Mouse (Mus musculus): ENCODE data around the gene Emilin2.

Gene Emilin2

DNA sequence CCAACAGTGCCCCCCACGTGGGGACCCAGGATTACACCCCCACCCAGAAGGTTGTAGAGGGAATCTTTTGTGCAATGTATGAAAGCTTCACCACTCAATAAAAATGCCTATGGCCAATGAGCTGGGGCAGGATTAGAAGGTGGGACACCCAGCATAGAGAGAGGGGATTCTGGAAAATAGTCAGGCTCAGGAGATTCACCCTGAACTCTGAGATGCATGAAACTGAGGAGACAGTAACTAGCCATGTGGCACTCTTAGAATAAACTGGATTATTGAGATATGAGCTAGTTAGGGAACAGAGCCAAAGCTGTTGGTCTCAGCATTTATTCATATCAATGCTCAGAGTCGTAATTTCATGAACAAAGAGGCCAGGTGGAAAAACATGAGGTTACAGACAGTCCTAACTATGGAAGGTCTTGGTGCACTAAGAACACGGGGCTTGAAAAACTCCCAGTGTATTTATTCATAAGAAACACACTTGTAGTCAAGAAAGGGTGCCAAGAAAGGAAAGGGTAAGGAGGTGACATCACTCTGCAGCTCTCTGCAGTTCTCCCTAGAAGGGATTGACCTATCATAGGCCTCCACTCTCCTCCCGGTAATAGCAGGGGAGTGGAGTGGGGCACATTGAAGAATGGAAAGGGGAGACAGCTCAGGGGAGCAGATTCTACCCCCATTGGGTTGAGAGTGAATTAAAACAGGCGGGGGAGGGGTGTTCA is 46.3 kb downstream of the Emilin2 start:
- no peak for DNase-seq (ENCODE audit: low spot score)

DNA sequence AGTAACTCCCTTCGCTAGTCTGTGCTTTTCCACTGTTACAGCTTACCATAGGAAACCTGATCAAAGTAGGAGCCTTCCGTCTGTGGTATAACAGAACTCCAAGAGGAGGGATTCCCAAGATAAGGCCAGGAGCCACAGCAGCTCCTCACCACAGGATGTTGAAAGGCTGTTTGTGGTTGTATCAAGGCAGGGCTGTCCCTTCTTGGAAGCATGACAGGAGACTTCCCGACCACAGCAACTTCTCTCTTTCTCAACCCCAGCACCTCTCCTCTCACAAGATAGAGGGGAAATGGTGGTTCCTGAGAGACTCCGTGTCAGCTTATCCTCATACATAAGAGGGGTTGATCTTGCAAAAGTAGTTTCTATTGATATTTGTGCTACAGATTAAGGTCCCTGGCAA is 47.0 kb downstream of the Emilin2 start:
- DNase-seq (ENCODE audit: low spot score) = no peak

DNA sequence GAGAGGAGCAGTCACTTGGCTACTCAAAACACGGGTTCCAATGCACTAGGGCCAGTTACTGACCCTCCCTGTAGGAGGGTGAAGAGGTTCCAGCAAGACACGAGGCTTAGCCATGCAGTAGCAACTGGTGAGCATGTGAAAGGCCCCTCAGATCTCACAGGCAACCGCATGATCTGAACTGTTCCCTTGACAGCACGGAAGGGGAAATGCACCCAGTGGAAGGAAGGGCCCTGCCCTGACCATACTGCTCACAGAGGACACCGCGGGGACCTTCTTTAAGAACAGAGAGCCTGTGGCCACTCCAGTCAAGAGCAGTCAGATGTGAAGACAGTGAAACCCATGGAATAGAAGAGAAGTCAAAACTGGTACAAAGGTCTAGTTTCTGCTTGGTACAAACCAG is 48.6 kb downstream of the Emilin2 start:
- no peak for DNase-seq (ENCODE audit: low spot score)

DNA sequence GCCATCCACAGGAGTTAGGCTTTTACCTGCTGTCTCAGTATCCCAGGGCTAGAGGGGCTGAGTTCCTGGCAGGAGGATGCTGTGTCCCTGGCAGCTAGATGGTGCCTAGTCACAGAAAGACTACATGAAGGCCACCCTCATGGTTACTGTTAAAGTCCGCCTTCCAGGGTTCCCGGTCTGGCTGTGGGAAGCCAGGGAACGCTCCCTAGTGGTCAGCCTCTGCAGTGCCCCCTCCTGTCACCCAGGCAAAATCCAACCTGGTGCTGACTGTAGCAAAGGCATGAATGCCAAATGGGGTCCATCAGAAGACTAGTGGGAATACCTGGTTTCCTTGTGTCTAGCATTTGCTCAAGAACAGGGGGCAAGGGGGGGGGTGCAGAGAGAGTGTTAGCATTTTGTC is 51.1 kb downstream of the Emilin2 start:
- DNase-seq (ENCODE audit: low spot score) = no peak

DNA sequence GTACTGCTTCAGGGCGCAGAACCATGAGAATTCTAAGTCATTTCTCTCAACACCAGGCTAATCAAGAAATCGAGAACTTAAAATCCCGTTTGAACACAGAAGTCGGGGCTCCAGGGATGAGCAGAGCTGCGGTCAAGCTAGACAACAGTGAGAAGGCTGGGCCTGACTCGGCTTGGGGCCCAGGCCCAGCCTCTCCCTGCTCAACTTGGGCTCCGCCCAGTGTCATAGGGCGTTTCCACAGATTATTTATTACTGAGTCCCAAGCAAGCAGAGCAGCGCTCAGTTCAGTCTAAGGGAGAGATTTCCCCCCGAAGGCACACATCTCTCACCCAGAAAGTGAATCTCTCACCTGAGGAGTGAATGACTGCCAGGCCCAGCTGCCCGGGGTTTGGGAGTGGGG is 52.1 kb downstream of the Emilin2 start:
- no peak for DNase-seq (ENCODE audit: low spot score)

DNA sequence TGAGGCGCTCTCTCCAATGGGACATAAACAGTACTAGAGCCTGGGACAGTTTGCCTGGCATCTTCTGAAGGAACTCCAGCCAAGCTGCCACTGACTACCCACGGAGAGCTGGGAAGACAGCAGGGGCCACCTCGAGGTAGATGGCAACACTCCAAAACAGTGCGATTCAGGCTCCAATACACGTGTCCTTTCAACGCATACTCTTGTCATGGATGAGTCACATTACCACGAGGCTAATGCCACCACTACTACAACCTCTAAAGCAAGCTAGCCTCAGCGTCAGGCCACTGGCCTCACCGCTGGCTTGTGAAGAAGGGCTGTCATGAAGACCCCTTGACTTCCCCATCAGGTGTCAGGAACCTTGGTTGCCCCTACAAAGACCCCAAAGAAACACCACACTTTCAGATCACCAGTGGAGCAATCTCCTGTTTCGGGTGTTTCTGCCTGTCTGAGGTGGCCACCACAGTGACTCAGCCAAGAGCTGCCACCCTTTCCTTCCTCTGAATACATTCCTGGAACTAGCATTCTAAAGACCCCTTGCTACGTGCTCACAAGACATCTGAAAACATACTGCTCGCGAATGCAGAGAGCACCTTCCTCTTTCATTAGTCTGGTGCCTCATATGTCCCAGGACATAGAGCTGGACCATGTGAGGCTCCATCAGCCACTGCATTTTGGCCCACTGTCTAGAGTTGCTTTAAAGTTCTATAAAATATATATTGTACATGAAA is 54.8 kb downstream of the Emilin2 start:
- DNase-seq (ENCODE audit: low spot score) = no peak

DNA sequence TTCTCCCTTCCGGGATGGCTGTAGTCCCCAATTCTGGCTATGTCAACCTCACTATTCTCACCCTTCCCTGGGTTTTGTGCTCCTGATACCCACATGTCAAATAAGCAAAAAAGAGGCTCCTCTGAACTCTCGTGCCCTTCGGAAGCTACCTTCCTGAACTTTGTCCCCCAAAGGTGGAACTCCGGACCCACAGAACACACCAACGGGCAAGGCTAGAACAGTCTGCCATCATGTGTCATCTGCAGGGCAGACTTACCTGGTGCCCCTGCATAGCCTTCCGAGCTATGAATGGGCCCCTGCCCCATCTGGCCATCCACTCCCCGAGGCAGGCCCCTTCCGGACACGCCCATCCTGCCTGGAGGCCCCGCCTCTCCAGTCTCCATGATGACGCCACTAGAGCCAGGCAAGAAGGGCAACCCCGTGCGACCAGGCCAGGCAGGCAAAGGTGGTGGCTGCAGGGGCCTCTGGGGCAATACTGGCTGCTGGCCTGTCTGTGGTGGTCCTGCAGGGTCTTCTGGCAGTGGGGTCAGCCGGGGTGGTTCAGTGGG is 55.6 kb downstream of the Emilin2 start:
- DNase-seq (ENCODE audit: low spot score) = no peak

DNA sequence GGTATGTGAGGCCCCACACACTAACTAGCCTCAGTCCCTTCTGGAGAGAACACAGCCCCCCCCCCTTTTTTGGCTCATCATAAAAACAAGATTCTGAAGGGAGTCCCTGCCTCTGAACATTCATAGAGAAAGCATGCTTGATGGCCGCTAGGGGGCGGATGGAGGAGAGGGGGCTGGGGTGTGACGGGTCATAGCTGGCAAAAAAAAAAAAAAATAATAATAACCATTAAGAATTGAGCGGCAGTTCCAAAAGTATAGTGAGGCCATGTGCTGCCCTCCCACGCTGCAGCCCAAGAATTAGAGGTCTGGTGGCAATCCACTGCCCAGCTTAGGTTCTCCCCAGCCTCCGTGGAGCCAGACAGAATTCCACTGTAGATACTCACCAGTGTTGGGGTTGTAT is 57.0 kb downstream of the Emilin2 start:
- no peak for DNase-seq (ENCODE audit: low spot score)

DNA sequence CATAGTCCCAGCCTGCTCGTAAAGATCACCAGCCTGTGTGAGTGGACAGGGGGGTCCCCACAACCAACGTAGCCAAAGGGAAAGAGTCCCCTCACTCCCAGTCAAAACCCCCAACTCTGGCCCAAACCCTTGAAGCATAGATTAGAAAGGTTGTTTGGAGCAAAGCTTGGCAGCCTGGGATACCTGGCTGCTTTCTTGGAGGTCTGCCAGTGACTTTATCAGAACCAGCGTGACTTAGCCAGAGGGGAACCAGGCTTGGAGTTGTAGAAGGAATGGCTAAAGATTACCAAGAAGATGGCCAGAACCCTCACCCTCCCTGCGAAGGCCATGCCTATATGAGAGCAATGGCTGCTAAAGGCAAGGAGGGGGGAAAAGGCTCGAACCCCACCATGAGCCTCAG is 57.7 kb downstream of the Emilin2 start:
- no peak for DNase-seq (ENCODE audit: low spot score)

DNA sequence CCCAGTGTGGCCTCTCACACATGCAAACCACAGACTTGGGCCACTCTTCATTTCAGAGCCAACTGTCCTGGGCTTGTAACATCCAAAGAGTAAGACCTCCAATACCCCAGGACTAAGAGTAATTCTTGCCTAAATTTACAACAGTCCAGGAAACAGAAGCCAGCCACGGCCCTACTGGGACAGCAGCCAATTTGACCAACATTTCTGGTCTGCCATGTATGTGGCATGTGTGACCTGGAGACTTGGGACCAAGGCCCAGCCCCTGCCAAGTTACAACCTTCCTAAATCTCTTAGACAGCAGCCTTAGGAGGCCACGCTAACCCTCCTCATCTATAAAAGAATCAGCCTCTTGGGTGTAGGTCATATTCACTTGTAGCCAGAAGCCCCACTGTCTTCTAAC is 58.4 kb downstream of the Emilin2 start:
- DNase-seq (ENCODE audit: low spot score) = no peak

DNA sequence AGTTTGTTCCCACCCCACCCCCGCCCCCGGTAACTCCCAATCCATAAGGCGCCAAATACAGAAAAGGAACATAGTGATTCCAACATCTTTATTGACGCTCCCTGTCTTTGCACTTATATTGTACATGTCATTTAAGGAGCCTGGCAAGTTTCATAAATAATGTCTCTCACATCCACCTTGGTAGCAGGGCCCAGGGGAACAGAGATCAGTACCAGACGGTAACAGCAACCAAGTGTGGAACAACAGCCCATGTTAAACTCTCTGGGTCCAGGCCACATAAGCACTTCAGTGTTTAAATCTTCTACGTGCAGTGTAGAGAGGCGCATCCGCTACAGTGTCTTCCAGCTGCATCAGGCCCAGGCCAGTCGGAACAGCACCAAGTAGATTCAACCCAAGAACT is 59.7 kb downstream of the Emilin2 start:
- DNase-seq (ENCODE audit: low spot score) = no peak

DNA sequence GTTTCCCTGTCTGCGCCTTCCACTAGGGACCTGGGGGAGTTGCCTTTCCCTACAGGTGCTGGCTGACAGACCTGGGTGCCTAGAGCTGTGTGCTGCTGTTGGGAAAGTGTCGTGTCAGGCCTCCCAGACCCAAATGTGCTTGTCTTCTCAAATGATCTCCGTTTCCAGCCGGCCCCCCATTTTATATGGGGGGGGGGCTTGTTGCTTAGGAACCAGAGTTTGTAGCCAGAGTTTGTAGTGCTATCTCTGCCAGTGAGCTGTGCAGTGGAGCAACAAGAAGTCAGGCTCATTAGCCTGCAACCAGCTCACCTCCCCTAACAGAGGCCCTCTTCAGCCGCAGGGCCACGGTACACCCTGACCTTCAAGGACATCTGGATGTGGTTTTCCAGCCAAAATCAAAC is 60.2 kb downstream of the Emilin2 start:
- no peak for DNase-seq (ENCODE audit: low spot score)

DNA sequence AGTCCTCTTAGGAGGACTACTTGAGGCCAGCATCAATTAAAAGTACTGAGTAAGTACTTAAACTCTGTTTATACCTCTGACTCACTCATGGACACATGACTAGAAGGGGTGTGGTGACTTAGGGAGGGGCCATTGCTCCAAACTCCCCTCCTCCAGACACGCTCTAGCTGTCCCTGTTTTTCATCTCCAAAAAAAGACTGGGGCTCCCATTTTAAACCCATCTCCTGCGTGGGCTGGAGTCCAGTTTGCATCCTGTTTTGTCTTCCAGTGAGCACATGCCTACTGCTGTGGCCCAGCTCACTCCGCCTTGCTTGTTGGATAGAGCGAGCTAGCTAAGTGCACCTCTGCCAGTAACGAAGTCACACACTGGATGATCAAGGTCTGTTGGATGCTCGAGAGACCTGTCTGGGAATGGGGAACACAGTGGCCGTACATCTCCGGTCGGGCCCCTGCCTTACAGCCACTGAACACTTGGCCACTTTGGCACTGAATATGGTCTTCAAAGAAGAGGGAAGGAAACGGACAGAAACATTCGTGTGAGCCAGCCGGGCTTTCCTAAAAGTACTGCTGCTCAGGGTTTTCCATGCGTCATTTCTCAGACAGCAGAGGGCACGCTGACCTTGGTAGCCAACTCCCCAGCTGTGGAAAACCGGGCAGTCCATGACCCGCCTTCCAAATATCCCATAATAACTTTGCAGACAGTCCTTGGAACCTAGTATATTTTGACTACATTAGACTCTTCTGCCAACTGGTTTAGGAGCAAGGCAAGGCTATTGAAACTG is 60.8 kb downstream of the Emilin2 start:
- no peak for DNase-seq (ENCODE audit: low spot score)

DNA sequence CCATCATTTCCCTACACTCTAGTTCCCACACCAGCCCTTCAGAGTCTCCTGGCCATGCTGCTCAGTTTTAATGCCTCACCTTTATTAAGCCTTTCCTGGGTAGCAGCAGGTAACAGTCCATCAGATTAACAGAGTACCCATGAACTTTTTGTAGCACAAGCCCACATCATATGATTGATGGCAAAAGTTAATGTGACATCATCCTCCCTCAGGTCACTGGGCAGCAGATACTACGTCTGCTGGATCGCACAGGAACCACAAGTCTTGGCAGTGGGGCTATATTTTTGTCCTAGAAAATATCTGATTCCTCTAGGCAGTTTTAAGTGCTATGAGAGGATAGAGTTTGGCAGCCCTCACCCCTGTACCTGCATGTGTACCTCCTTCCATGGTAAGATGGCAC is 61.7 kb downstream of the Emilin2 start:
- no peak for DNase-seq (ENCODE audit: low spot score)

DNA sequence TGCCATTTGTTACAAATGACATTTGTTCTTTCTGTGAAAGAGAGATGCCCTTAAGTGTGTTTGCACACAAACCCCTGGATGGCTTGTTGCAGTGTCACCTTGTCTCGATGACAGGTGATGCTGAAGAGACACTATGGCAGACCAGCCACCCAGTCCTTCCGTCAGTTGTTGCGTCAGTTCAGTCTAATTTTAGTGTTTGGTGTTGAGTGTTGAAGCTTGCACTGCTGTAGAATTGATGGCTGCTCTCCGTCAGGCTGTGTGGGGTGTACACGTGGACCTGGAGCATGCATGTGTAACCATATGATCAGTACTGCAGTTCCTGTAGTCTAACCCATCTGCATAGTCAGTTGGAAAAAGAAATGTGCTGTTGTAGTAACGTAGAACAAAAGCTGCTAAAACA is 62.8 kb downstream of the Emilin2 start:
- no peak for DNase-seq (ENCODE audit: low spot score)

DNA sequence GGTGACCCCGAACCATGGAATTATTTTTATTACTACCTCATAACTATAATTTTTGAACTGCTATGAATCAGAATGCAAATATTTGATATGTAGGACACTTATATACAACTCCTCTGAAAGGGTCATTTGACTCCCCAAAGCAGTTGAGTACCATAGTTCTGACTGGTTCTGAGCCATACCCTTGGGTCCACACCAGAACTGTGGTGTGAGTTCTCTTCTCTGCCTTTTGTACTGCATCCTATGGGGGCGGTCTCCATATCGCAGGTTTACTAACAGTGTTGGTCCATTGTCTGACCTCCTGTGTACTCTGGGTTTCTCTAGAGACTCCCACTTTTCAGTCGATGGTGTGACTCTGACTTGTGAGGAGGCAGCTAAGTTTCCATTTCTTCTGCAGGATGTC is 65.8 kb downstream of the Emilin2 start:
- no peak for DNase-seq (ENCODE audit: low spot score)

DNA sequence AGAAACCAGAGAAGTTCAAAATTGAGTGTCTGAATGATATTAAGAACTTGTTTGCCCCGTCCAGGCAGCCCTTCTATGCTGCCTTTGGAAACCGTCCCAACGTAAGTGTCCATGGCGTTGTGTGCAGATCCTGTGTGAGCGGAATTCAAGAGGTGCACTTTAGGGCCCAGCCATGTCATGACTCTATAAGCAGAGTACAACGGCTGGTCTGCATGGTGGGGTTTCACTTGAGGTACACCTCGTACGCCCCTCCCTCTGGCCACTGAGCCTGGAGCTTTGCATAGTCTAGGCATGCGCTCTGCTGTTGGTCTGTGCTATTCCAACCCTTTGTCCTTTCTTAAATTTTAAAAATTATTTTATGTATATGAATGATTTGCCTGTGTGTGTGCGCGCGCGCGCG is 66.6 kb downstream of the Emilin2 start:
- DNase-seq (ENCODE audit: low spot score) = no peak

DNA sequence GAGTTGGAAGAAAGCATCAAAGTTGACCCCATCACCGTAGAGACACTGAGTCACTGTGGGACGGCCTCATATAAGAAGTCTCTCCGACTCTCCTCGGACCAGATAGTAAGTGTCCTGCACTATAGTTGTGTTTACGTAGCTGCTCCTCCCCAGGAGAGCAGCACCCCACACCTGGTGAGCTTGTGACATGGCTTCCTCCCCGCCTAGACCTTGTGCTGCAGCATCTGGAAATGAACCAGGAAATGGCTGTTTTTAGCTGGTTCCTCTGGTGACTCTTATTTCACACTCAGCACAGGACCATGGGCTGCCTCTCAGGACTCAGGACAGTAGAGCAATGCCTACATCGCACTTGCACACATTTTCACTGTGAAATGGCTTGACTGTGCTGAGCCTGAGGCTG is 69.1 kb downstream of the Emilin2 start:
- no peak for DNase-seq (ENCODE audit: low spot score)

DNA sequence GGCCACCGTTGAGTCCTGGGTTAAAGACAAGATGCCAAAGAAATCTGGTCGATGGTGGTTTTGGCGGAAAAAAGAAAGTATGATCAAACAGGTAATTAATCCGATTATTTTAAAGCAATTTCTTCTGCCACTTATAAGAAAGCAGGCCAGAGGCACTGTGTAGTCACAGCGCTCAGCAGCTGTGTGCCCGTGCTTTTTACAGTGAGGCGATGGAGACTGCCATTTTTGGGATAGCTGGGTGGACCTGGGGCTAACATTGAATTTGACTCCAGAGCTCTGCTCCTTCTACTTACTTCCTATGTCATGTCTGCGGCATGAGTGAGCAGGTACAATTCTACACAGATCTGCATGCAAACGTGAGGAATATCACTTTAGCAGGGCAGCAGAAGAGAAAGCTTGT is 71.0 kb downstream of the Emilin2 start:
- no peak for DNase-seq (ENCODE audit: low spot score)

DNA sequence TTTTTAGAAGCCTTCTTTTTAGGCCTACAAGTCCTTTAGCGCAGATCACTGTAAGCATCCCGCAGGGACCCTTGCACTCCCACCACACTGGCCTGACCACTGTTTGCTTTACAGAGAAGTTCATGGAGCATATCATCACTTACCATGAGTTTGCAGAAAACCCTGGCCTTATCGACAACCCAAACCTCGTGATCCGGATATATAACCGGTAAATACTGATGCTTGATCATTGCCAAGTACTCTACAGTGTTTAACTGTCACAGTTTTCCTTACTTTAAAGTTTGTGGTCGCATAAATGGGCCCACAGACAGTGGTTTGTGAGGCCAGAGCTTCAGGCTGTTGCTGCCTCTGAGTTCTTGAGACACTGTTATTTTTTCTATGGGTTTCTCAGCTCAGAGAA is 73.3 kb downstream of the Emilin2 start:
- DNase-seq (ENCODE audit: low spot score) = no peak

DNA sequence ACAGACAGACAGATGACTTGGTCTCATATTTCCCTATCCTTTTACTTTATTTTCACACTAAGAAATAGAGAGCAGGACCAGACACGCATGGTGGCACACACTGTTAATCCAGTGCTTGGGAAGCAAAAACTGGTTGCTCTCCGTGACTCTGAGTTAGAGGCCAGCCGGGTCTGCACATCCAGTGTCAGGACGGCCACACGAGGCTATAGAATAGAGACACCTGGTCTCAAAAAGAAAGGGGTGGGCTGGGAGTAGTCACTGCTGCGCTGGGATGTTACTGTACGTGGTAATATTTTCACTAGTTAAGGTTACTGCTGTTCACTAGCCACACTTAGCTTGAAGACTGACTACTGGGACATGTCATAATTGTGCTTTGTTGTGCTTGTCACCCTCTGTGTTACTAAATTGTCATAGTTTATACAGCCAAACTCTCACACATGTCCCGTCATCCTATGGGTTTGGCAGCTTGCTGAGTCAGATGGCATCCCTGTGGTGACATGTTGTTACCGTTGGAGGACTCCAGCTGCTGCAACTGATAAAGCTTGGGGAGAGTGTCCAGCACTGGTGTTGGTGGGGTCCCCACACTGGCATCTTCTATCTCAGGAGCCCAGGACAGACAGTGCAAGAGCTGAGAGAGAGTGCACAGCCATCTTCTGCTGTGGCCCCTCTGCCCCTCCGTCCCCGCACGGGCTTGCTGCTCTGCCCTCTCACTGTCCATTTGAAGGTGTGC is 76.4 kb downstream of the Emilin2 start:
- no peak for DNase-seq (ENCODE audit: low spot score)

DNA sequence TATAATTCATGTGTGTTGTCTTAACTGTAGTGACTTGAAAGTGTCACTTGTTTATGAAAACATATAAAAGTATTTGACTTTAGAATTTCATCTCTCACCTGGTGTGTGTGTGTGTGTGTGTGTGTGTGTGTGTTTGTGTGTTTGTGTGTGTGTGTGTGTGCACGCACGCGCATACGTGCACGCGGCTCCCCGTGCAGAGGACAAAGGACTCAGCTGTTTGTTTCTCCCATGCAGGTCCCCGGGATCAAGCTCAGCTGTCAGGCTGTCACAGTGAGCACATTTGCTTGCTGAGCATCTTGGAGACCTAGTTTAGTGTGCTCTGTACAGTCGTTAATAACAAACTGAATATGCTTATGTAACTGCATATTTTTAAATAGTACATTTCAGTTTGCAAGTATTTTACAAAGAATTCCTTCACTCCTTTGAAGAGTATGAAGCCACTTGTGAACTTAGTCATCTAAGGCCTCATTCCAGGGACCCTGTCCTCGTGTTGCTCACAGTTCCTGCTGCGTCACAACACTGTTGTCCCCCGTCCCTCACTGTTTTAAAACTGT is 77.7 kb downstream of the Emilin2 start:
- no peak for DNase-seq (ENCODE audit: low spot score)

Measured in urinary bladder, postnatal 10 days (tissue).